Mouse (Mus musculus) lung, embryonic 15.5 days (tissue): Measurements from ENCODE around the gene Mindy2. TPM values are rescaled to one million over a fixed set of nuclear protein-coding genes. Genes with fewer than 3 reads are reported as not detected.

ENCODE experiments used
- ATAC-seq: fragments of 200-750 bp; cut with Nextera tagmentation; 2 replicates; pipeline ENCODE4 v1.8.0; 2017; ENCODE audit warnings: moderate number of reproducible peaks, borderline replicate concordance; ENCODE audit not compliant: low FRiP score, low TSS enrichment; ENCODE audit errors: extremely low read depth
- H3K27ac ChIP-seq: fragments of 300-500 bp; sonication (generic); 2 replicates; pipeline ENCODE4 v1.5.1; 2015; ENCODE audit warnings: moderate library complexity, mild to moderate bottlenecking, inconsistent platforms
- H3K27me3 ChIP-seq: fragments of 300-500 bp; sonication (generic); 2 replicates; pipeline ENCODE4 v1.6.1; 2015; ENCODE audit warnings: inconsistent platforms
- H3K36me3 ChIP-seq: fragments of 300-500 bp; sonication (generic); 2 replicates; pipeline ENCODE4 v1.6.1; 2015; ENCODE audit warnings: inconsistent platforms
- H3K4me1 ChIP-seq: fragments of 300-500 bp; sonication (generic); 2 replicates; pipeline ENCODE4 v1.6.1; 2015; ENCODE audit warnings: inconsistent platforms
- H3K4me2 ChIP-seq: fragments of 300-500 bp; sonication (generic); 2 replicates; pipeline ENCODE4 v1.6.1; 2015; ENCODE audit warnings: inconsistent platforms, mild to moderate bottlenecking, moderate library complexity
- H3K4me3 ChIP-seq: fragments of 300-500 bp; sonication (generic); 2 replicates; pipeline ENCODE4 v1.5.1; 2015; ENCODE audit warnings: mild to moderate bottlenecking, inconsistent platforms
- H3K9ac ChIP-seq: fragments of 300-500 bp; sonication (generic); 2 replicates; pipeline ENCODE4 v1.6.1; 2015; ENCODE audit warnings: inconsistent platforms
- H3K9me3 ChIP-seq: fragments of 300-500 bp; sonication (generic); 2 replicates; pipeline ENCODE4 v1.6.1; 2016; ENCODE audit warnings: inconsistent platforms
- WGBS: fragments of 180-500 bp; shearing (Covaris S2); methylation state at CpG from one replicate; pipeline ENCODE4 v1.1.7; 2015; 5-methylcytosine and 5-hydroxymethylcytosine counted together
- polyA plus RNA-seq: library from polyadenylated mRNA; unstranded; fragments of >200 nt; fragmentation: Nextera tagmentation; extraction: Ambion mirVana; gene quantifications from 2 replicates; pipeline ENCODE4 v1.2.1, GENCODE M21; 2015

Mindy2 gene
- polyA plus RNA-seq, 1 experiment from 2014 or later, result 10.8 TPM

- no peak for ATAC-seq
- no peak overlapping the region for H3K27ac ChIP-seq
- no peaks in the 10 kb centered on the region for H3K36me3 ChIP-seq
- H3K4me2 ChIP-seq, result no peak overlapping the region
- H3K9ac ChIP-seq, result no peak overlapping the region
- H3K4me1 ChIP-seq, result no peaks in the 10 kb centered on the region
- H3K9me3 ChIP-seq, result no peaks in the 10 kb centered on the region
- H3K27me3 ChIP-seq, result no peaks in the 10 kb centered on the region
- WGBS, result 65% methylated on average over 16 of the region's 16 CpGs
- no peak overlapping the region for H3K4me3 ChIP-seq
Measured at GRCm38 (mm10) chr9:70665372-70666145, 8.6 kb upstream of the Mindy2 start.

GRCm38 (mm10) chr9:70664847-70665246 is 7.9 kb upstream of the Mindy2 start:
- no peaks in the 10 kb centered on the region for H3K36me3 ChIP-seq
- no peak overlapping the region for H3K4me3 ChIP-seq
- no peaks in the 10 kb centered on the region for H3K27me3 ChIP-seq
- WGBS, result 82% methylated on average over 4 of the region's 4 CpGs
- no peak for ATAC-seq
- H3K4me1 ChIP-seq, result no peaks in the 10 kb centered on the region
- H3K9ac ChIP-seq, result no peak overlapping the region
- no peaks in the 10 kb centered on the region for H3K9me3 ChIP-seq
- H3K27ac ChIP-seq, result no peak overlapping the region
- H3K4me2 ChIP-seq, result no peak overlapping the region

- Histone ChIP-seq H3K9me3 (no peaks in the 10 kb centered on the region), H3K27ac (no peak overlapping the region), H3K36me3 (no peaks in the 10 kb centered on the region), H3K4me3 (no peak overlapping the region), H3K4me2 (no peak overlapping the region), H3K4me1 (0 out of 2 replicates have a peak, but pooled peaks cover 3% of the 10 kb centered on the region), H3K27me3 (no peaks in the 10 kb centered on the region), H3K9ac (no peak overlapping the region)
- 61% methylated on average over 2 of the region's 2 CpGs for WGBS
- no peak for ATAC-seq
Measured at GRCm38 (mm10) chr9:70658266-70658665, 1.3 kb upstream of the Mindy2 start.

GRCm38 (mm10) chr9:70656130-70657007 is 605 bp downstream of the Mindy2 start, which contains the start of gene Gm10642:
Gene Gm10642, plus strand, starts transcription at chr9:70656251.
- peak; percentile 50 for ATAC-seq
- no peaks in the 10 kb centered on the region for H3K36me3 ChIP-seq

DNA sequence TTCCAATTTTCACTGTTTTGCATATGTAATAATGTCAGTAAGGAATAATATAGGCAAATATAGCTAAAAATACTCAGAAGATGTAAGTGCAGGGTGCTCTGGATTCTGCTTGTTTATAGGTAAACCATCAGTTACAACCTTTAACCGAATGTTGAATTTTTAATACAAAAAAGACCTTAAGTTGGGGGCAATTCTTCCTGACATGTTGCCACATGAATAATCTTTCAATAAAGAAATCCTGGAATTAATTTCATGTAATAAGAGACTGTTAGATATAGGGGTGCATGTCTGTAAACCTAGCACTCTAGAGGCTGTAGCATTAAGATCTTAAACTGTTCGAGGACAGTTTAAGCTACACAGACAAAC is 1.2 kb downstream of the Mindy2 start:
- peak overlapping the region; percentile 93 for H3K4me2 ChIP-seq
- no peaks in the 10 kb centered on the region for H3K27me3 ChIP-seq
- no peak overlapping the region for H3K27ac ChIP-seq
- no peak for ATAC-seq
- no peaks in the 10 kb centered on the region for H3K9me3 ChIP-seq
- 30% methylated on average over 2 of the region's 2 CpGs for WGBS
- 0 out of 2 replicates have a peak, but pooled peaks cover 3% of the 10 kb centered on the region for H3K4me1 ChIP-seq
- no peaks in the 10 kb centered on the region for H3K36me3 ChIP-seq
- H3K9ac ChIP-seq, result peak overlapping the region; percentile 81
- H3K4me3 ChIP-seq, result peak overlapping the region; percentile 81

More at GRCm38 (mm10) chr9:70656130-70657007, 605 bp downstream of the Mindy2 start, which contains the start of gene Gm10642:
- no peaks in the 10 kb centered on the region for H3K27me3 ChIP-seq
- H3K4me2 ChIP-seq, result peak within 1 kb of the TSS; percentile 93
- peak within 1 kb of the TSS; percentile 81 for H3K9ac ChIP-seq
- 0 out of 2 replicates have a peak, but pooled peaks cover 3% of the 10 kb centered on the region for H3K4me1 ChIP-seq
- under 1% methylated on average over 61 of the region's 72 CpGs for WGBS
- H3K9me3 ChIP-seq, result no peaks in the 10 kb centered on the region
- peak within 1 kb of the TSS; percentile 94 for H3K27ac ChIP-seq
- H3K4me3 ChIP-seq, result peak within 1 kb of the TSS; percentile 81

GRCm38 (mm10) chr9:70654496-70654895 is 2.5 kb downstream of the Mindy2 start:
- Histone ChIP-seq H3K36me3 (no peaks in the 10 kb centered on the region), H3K4me3 (no peak overlapping the region), H3K27me3 (no peaks in the 10 kb centered on the region), H3K9ac (no peak overlapping the region), H3K4me2 (no peak overlapping the region), H3K9me3 (no peaks in the 10 kb centered on the region), H3K27ac (no peak overlapping the region), H3K4me1 (0 out of 2 replicates have a peak, but pooled peaks cover 3% of the 10 kb centered on the region)
- WGBS, result 75% methylated on average over 4 of the region's 4 CpGs
- ATAC-seq, result no peak

GRCm38 (mm10) chr9:70653875-70654274 is 3.1 kb downstream of the Mindy2 start:
- no peak for ATAC-seq
- no peaks in the 10 kb centered on the region for H3K36me3 ChIP-seq
- 0 out of 2 replicates have a peak, but pooled peaks cover 3% of the 10 kb centered on the region for H3K4me1 ChIP-seq
- H3K27ac ChIP-seq, result no peak overlapping the region
- no peak overlapping the region for H3K4me2 ChIP-seq
- H3K27me3 ChIP-seq, result no peaks in the 10 kb centered on the region
- H3K9me3 ChIP-seq, result no peaks in the 10 kb centered on the region
- no peak overlapping the region for H3K4me3 ChIP-seq
- no peak overlapping the region for H3K9ac ChIP-seq
- WGBS, result 56% methylated on average over 2 of the region's 2 CpGs

DNA sequence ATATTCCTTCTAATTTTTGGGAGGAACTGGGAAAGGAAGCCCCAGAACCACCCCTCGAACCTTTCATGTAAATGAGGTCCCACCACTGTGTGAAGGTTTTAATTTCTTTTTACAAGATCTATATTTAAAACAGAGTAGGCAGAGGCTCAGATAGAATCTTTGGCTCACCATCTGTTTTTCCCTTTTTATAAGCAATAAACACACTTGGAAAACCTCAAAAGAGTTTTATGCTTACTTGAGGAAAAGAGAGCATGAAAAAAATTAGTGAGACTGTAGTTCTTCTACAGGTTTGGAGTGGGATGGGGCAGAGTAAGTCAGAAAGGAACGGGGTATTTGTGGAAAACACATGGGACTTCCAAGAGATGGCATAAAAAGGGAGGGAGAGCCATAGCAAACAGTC is 4.8 kb downstream of the Mindy2 start:
- Histone ChIP-seq H3K4me2 (no peak overlapping the region), H3K27ac (no peak overlapping the region), H3K4me1 (no peaks in the 10 kb centered on the region), H3K36me3 (no peaks in the 10 kb centered on the region), H3K27me3 (no peaks in the 10 kb centered on the region), H3K9ac (no peak overlapping the region), H3K4me3 (no peak overlapping the region), H3K9me3 (no peaks in the 10 kb centered on the region)
- no peak for ATAC-seq
- 63% methylated on average over 2 of the region's 2 CpGs for WGBS

DNA sequence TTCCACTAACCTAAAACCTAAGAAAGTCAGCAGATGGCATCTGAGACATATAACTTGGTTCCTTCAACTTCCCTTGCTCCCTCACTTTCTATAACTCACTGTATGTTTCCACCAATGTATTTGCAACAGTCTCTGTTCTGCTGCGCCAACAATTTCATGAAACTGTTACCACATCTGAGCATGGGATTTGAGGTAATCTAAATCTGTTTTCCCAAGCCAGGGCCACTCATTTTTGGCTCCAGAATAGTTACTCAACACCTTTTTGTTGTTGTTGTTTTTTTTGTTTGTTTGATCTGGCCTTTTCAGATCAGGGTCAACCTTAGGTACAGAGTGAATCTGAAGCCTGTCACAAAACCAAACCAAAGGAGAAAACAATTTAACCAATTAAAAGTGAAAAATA is 6.0 kb downstream of the Mindy2 start:
- Histone ChIP-seq H3K9me3 (no peaks in the 10 kb centered on the region), H3K27me3 (no peaks in the 10 kb centered on the region), H3K36me3 (no peaks in the 10 kb centered on the region), H3K27ac (no peak overlapping the region), H3K4me3 (no peak overlapping the region), H3K4me2 (no peak overlapping the region), H3K9ac (no peak overlapping the region), H3K4me1 (no peaks in the 10 kb centered on the region)
- ATAC-seq, result no peak
- WGBS, result 86% methylated on average over 1 of the region's 1 CpGs

GRCm38 (mm10) chr9:70650260-70650659 is 6.7 kb downstream of the Mindy2 start:
- no peak overlapping the region for H3K27ac ChIP-seq
- H3K36me3 ChIP-seq, result no peaks in the 10 kb centered on the region
- H3K4me2 ChIP-seq, result no peak overlapping the region
- no peak overlapping the region for H3K9ac ChIP-seq
- no peaks in the 10 kb centered on the region for H3K27me3 ChIP-seq
- H3K9me3 ChIP-seq, result no peaks in the 10 kb centered on the region
- no peaks in the 10 kb centered on the region for H3K4me1 ChIP-seq
- H3K4me3 ChIP-seq, result no peak overlapping the region
- 62% methylated on average over 2 of the region's 2 CpGs for WGBS
- no peak for ATAC-seq

- H3K9me3 ChIP-seq, result no peaks in the 10 kb centered on the region
- H3K4me3 ChIP-seq, result no peak overlapping the region
- no peaks in the 10 kb centered on the region for H3K27me3 ChIP-seq
- ATAC-seq, result no peak
- no peak overlapping the region for H3K4me2 ChIP-seq
- H3K27ac ChIP-seq, result no peak overlapping the region
- H3K4me1 ChIP-seq, result no peaks in the 10 kb centered on the region
- WGBS, result 81% methylated on average over 2 of the region's 2 CpGs
- no peaks in the 10 kb centered on the region for H3K36me3 ChIP-seq
- no peak overlapping the region for H3K9ac ChIP-seq
Measured at GRCm38 (mm10) chr9:70636748-70637147, 20.2 kb downstream of the Mindy2 start.

DNA sequence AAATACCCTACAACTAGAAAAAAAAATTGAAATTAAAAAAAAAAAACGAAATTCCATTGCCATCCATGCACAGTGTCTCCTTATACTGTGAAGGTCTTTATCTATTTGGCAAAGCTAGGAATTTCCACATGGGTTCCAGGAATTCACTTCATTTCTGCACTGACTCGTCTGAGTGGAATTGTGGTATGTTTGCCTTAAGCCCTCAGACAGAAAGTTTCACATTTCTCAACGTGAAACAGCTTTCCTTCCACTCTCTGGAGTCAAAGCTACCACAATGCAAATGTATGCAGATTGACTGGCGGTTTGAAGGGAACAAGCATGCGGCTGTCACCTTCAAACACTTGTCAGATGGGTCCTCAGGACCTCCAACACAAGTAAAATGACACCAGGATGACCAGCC is 25.3 kb downstream of the Mindy2 start:
- no peaks in the 10 kb centered on the region for H3K4me1 ChIP-seq
- no peak for ATAC-seq
- H3K4me2 ChIP-seq, result no peak overlapping the region
- peak overlapping the region; percentile 45 for H3K27ac ChIP-seq
- H3K9ac ChIP-seq, result no peak overlapping the region
- H3K9me3 ChIP-seq, result no peaks in the 10 kb centered on the region
- no peaks in the 10 kb centered on the region for H3K36me3 ChIP-seq
- H3K4me3 ChIP-seq, result no peak overlapping the region
- H3K27me3 ChIP-seq, result no peaks in the 10 kb centered on the region
- WGBS, result 11% methylated on average over 5 of the region's 5 CpGs
